Mouse (Mus musculus): Measurements from ENCODE around the gene Tctn1. TPM values are rescaled to one million over a fixed set of nuclear protein-coding genes. Genes with fewer than 3 reads are reported as not detected.

The Tctn1 gene
- polyA plus RNA-seq (2017; shearing (Covaris generic)): 1 to 10 TPM; 1.1 to 2.0 TPM

- peak; percentile 97 for ATAC-seq
These were observed at the start of gene Tctn1 for GRCm38 (mm10) chr5:122263933-122264905. Gene Tctn1 (minus strand): TSS chr5:122264460.

- no peak for ATAC-seq
These were observed 48.9 kb upstream of the Tctn1 start for GRCm38 (mm10) chr5:122312942-122313684.

- ATAC-seq: no peak
These were observed 48.1 kb upstream of the Tctn1 start for GRCm38 (mm10) chr5:122312346-122312745.

GRCm38 (mm10) chr5:122311692-122312091, 47.4 kb upstream of the Tctn1 start:
- no peak for ATAC-seq

- ATAC-seq: peak; percentile 69
These were observed 46.4 kb upstream of the Tctn1 start for GRCm38 (mm10) chr5:122310699-122311098.

- no peak for ATAC-seq
These were observed 42.3 kb upstream of the Tctn1 start for GRCm38 (mm10) chr5:122306536-122306935.

- ATAC-seq: no peak
These were observed 41.2 kb upstream of the Tctn1 start for GRCm38 (mm10) chr5:122305472-122305871.

- ATAC-seq: no peak
These were observed 40.3 kb upstream of the Tctn1 start for GRCm38 (mm10) chr5:122304541-122304940.

GRCm38 (mm10) chr5:122303937-122304336, 39.7 kb upstream of the Tctn1 start:
- no peak for ATAC-seq

- ATAC-seq: no peak
These were observed 38.8 kb upstream of the Tctn1 start for GRCm38 (mm10) chr5:122302810-122303745.

GRCm38 (mm10) chr5:122300071-122300518, 35.8 kb upstream of the Tctn1 start:
- ATAC-seq: no peak

GRCm38 (mm10) chr5:122295113-122295935, 31.1 kb upstream of the Tctn1 start:
- ATAC-seq: no peak

GRCm38 (mm10) chr5:122294219-122294735, 30.0 kb upstream of the Tctn1 start:
- no peak for ATAC-seq

- ATAC-seq: no peak
These were observed 28.9 kb upstream of the Tctn1 start for GRCm38 (mm10) chr5:122293131-122293530.

GRCm38 (mm10) chr5:122291553-122292339, 27.5 kb upstream of the Tctn1 start:
- ATAC-seq: no peak

- ATAC-seq: peak; percentile 45
These were observed 26.9 kb upstream of the Tctn1 start for GRCm38 (mm10) chr5:122291149-122291548.

- peak; percentile 73 for ATAC-seq
These were observed 24.0 kb upstream of the Tctn1 start for GRCm38 (mm10) chr5:122288147-122288811.

- ATAC-seq: no peak
These were observed 22.8 kb upstream of the Tctn1 start for GRCm38 (mm10) chr5:122287026-122287425.

- no peak for ATAC-seq
These were observed 21.9 kb upstream of the Tctn1 start for GRCm38 (mm10) chr5:122286191-122286590.

GRCm38 (mm10) chr5:122285767-122286150, 21.5 kb upstream of the Tctn1 start:
- ATAC-seq: no peak

Measured in CD4-positive, CD25-positive, alpha-beta regulatory T cell, adult 4 months (primary cell).